Mouse (Mus musculus): ENCODE measurements at regions not wholly inside any gene's neighbourhood (a gene's known extent, or its start where the extent isn't known, plus 50 kb on each side); places are given as distances from the start of the nearest gene placed in this dataset.

GRCm38 (mm10) chr5:49788494-49789160, 263.9 kb upstream of the Kcnip4 start:
- TF ChIP-seq MYOD1 (IDR thresholded peaks at IDR 0.05; ENCODE audit: control insufficient read depth in 1 of 3, insufficient read length in 2 of 3, low read depth in 2 of 3) (peak in 2 of 3 experiments; percentile 77 to 89), POLR2A (IDR thresholded peaks at IDR 0.05; ENCODE audit: insufficient read length, low read depth) (no peak), USF1 (IDR thresholded peaks at IDR 0.05; ENCODE audit: low read depth) (no peak), MAX (IDR thresholded peaks at IDR 0.05; ENCODE audit: low read depth) (no peak), TCF12 (IDR thresholded peaks at IDR 0.05; ENCODE audit: insufficient read depth, poor library complexity, severe bottlenecking) (no peak), MYOG (IDR thresholded peaks at IDR 0.05; ENCODE audit: control insufficient read depth in 1 of 3, insufficient read depth in 1 of 3, insufficient read length in 2 of 3, low read depth in 2 of 3) (peak in 2 of 3 experiments; percentile 24 to 32)

Data from myocyte (in vitro differentiated cells).